Mouse (Mus musculus) liver, postnatal 0 days (tissue): ENCODE data around the gene Col25a1.

Source experiments
- CTCF ChIP-seq: sonication (generic); IDR thresholded peaks from 2 replicates; pipeline ENCODE4 v1.5.1; 2016; ENCODE audit warnings: antibody characterized with exemption, low read depth
- EP300 ChIP-seq: IDR thresholded peaks from 2 replicates; pipeline ENCODE4 v1.6.1; 2016; ENCODE audit warnings: antibody characterized with exemption, low read depth, mild to moderate bottlenecking

GRCm38 (mm10) chr3:130116886-130117285 is 14.4 kb upstream of the Col25a1 start:
- TF ChIP-seq CTCF (no peak), EP300 (no peak)
